Mouse (Mus musculus): ENCODE measurements around the gene Ptov1. TPM values are rescaled to one million over a fixed set of nuclear protein-coding genes. Genes with fewer than 3 reads are reported as not detected.

Ptov1 gene
- polyA plus RNA-seq, 1 experiment = 298 TPM

DNA sequence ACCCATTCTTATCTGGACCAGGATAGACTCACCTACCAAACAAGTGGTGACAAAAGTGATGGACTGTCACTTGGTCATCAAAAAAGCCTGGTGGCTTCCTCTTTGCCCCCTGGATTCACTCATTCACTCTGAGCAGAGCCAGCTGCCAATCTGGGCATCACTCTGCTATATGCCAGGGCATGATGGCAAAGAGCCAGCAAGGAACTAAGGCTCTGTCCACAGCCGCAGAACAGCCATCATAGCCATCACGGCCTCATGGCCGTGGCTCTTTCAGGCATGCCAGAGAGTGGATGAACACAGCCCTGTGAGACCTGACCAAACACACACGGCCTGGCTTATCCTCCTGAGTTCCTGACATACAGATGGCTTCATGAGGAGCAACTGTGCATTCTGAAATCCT lies 21.1 kb upstream of the Ptov1 start:
- H3K27me3 ChIP-seq (ENCODE audit: control insufficient read depth, insufficient read depth, insufficient read length) = no peaks in the 10 kb centered on the region
- no peak for TF ChIP-seq SRF (IDR thresholded peaks at IDR 0.05; ENCODE audit: control insufficient read depth, insufficient read length, low read depth)
- H3K79me2 ChIP-seq (ENCODE audit: control insufficient read depth, insufficient read depth) = peaks cover 50% of the 10 kb centered on the region
- H3K4me3 ChIP-seq = peak overlapping the region; percentile 75
- peak overlapping the region; percentile 83 for H3K4me2 ChIP-seq (ENCODE audit: low read depth)
- H3K36me3 ChIP-seq (ENCODE audit: control insufficient read depth, insufficient read depth) = no peaks in the 10 kb centered on the region
- H3ac ChIP-seq (ENCODE audit: control insufficient read depth, insufficient read length) = no peak overlapping the region

DNA sequence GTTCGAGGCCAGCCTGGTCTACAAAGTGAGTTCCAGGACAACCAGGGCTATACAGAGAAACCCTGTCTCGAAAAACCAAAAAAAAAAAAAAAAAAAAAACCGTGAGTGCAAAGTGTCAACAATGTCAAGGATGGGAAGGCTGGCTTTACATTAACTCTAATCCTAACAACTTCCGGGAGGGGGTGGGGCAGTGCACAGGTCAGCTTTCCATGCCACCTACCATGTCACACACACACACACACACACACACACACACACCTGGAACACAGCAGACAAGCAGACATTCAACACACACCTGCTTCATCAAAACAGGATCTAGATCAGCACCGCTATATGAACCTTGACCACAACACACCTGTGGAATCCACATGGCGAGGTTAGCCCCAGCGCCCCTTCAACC lies 20.6 kb upstream of the Ptov1 start:
- TF ChIP-seq MAX (IDR thresholded peaks at IDR 0.05; ENCODE audit: low read depth) = no peak
- TF ChIP-seq TCF3 (IDR thresholded peaks at IDR 0.05; ENCODE audit: insufficient read length, low read depth) = no peak
- TF ChIP-seq CEBPB (IDR thresholded peaks at IDR 0.05; ENCODE audit: insufficient read depth, poor library complexity, severe bottlenecking) = no peak
- TF ChIP-seq USF1 (IDR thresholded peaks at IDR 0.05; ENCODE audit: low read depth) = no peak
- no peak for TF ChIP-seq E2F4 (IDR thresholded peaks at IDR 0.05; ENCODE audit: insufficient read depth)
- TF ChIP-seq TCF12 (IDR thresholded peaks at IDR 0.05; ENCODE audit: insufficient read depth, poor library complexity, severe bottlenecking) = no peak
- no peak for TF ChIP-seq SRF (IDR thresholded peaks at IDR 0.05; ENCODE audit: control insufficient read depth, insufficient read length, low read depth)
- no peak for TF ChIP-seq REST (IDR thresholded peaks at IDR 0.05; ENCODE audit: insufficient read depth, insufficient read length)
- TF ChIP-seq POLR2A (IDR thresholded peaks at IDR 0.05; ENCODE audit: insufficient read length, low read depth) = no peak
- TF ChIP-seq POLR2AphosphoS2 (IDR thresholded peaks at IDR 0.05; ENCODE audit: insufficient read length, low read depth) = no peak
- TF ChIP-seq MYOG (IDR thresholded peaks at IDR 0.05; ENCODE audit: control insufficient read depth in 1 of 3, insufficient read depth in 1 of 3, insufficient read length in 2 of 3, low read depth in 2 of 3) = no peak
- TF ChIP-seq MYOD1 (IDR thresholded peaks at IDR 0.05; ENCODE audit: control insufficient read depth in 1 of 3, insufficient read length in 2 of 3, low read depth in 2 of 3) = no peak
- Histone ChIP-seq H3ac (ENCODE audit: control insufficient read depth, insufficient read length) (no peak overlapping the region), H3K36me3 (ENCODE audit: control insufficient read depth, insufficient read depth) (no peaks in the 10 kb centered on the region), H3K4me3 (no peak overlapping the region), H3K79me2 (ENCODE audit: control insufficient read depth, insufficient read depth) (peaks cover 50% of the 10 kb centered on the region), H3K27me3 (ENCODE audit: control insufficient read depth, insufficient read depth, insufficient read length) (no peaks in the 10 kb centered on the region), H3K4me2 (ENCODE audit: low read depth) (no peak overlapping the region)

DNA sequence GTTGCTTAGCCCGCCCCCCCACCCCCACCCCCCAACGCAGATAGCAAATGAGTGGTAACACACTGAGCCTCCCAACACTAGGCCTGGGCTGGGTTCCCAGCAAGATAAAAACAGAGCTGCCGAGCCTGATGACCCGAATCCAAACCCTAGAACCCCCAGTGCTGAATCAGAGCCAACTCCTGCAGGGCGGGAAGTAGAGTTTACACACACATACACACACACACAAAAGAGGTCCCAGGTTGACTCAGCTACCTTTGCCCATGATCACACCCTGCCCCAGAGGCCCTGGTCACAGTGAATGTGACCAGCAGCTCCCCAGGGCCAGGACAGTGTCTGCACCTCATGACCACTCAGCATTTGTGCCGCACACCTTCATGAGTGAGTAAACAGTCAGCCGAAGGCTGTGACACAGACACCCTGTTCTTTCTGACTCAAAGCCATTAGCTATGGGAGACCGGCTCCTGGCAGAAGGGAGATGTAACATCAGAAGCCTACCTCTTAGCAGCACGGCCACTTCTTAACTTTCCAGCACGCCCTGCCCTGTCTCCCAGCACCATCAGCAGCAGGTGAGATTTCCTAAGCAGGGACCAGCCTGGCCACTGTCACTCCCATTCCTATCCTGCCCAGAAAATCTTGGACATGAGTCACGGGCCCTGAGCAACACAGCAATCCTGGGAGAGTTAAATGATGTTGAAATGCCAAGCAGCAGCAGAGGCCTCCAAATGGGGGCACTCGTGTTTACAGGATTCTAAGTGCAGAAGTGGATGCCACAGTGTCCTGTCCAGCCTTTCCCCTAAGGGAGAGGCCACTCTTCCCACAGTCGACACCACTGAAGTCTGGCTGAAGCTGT lies 18.9 kb upstream of the Ptov1 start:
- TF ChIP-seq REST (IDR thresholded peaks at IDR 0.05; ENCODE audit: insufficient read depth, insufficient read length) (no peak), USF1 (IDR thresholded peaks at IDR 0.05; ENCODE audit: low read depth) (no peak), TCF3 (IDR thresholded peaks at IDR 0.05; ENCODE audit: insufficient read length, low read depth) (no peak), POLR2AphosphoS2 (IDR thresholded peaks at IDR 0.05; ENCODE audit: insufficient read length, low read depth) (no peak), E2F4 (IDR thresholded peaks at IDR 0.05; ENCODE audit: insufficient read depth) (no peak), POLR2A (IDR thresholded peaks at IDR 0.05; ENCODE audit: insufficient read length, low read depth) (no peak), MYOD1 (IDR thresholded peaks at IDR 0.05; ENCODE audit: control insufficient read depth in 1 of 3, insufficient read length in 2 of 3, low read depth in 2 of 3) (no peak), TCF12 (IDR thresholded peaks at IDR 0.05; ENCODE audit: insufficient read depth, poor library complexity, severe bottlenecking) (no peak), CEBPB (IDR thresholded peaks at IDR 0.05; ENCODE audit: insufficient read depth, poor library complexity, severe bottlenecking) (no peak), MYOG (IDR thresholded peaks at IDR 0.05; ENCODE audit: control insufficient read depth in 1 of 3, insufficient read depth in 1 of 3, insufficient read length in 2 of 3, low read depth in 2 of 3) (no peak), SRF (IDR thresholded peaks at IDR 0.05; ENCODE audit: control insufficient read depth, insufficient read length, low read depth) (no peak), MAX (IDR thresholded peaks at IDR 0.05; ENCODE audit: low read depth) (no peak)
- H3K27me3 ChIP-seq (ENCODE audit: control insufficient read depth, insufficient read depth, insufficient read length) = no peaks in the 10 kb centered on the region
- no peak overlapping the region for H3ac ChIP-seq (ENCODE audit: control insufficient read depth, insufficient read length)
- H3K4me2 ChIP-seq (ENCODE audit: low read depth) = no peak overlapping the region
- H3K4me3 ChIP-seq = no peak overlapping the region
- H3K79me2 ChIP-seq (ENCODE audit: control insufficient read depth, insufficient read depth) = peaks cover 50% of the 10 kb centered on the region
- H3K36me3 ChIP-seq (ENCODE audit: control insufficient read depth, insufficient read depth) = no peaks in the 10 kb centered on the region

DNA sequence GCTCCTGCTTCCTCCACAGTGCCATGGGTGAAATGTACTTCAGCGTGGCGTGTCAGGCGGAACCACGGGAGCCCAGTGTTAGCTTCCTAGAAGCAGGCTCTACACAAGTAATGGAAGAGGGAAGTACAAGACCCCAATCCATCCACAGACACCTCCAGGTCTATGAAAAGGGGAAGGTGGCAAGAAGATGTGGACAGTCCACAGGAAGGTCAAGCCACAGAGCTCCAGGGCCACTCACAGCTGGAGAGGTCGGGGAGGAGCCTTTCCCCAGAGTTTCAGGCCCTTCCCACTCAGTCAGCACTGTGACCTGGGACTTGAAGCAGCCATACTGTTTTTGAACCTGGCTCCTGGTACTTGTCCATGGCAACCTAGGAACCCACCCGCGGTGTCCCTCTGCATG lies 17.4 kb upstream of the Ptov1 start:
- H3ac ChIP-seq (ENCODE audit: control insufficient read depth, insufficient read length) = no peak overlapping the region
- H3K27me3 ChIP-seq (ENCODE audit: control insufficient read depth, insufficient read depth, insufficient read length) = no peaks in the 10 kb centered on the region
- no peaks in the 10 kb centered on the region for H3K36me3 ChIP-seq (ENCODE audit: control insufficient read depth, insufficient read depth)
- H3K79me2 ChIP-seq (ENCODE audit: control insufficient read depth, insufficient read depth) = peaks cover 48% of the 10 kb centered on the region
- H3K4me2 ChIP-seq (ENCODE audit: low read depth) = no peak overlapping the region
- H3K4me3 ChIP-seq = no peak overlapping the region
- TF ChIP-seq POLR2A (IDR thresholded peaks at IDR 0.05; ENCODE audit: insufficient read length, low read depth) (no peak), POLR2AphosphoS2 (IDR thresholded peaks at IDR 0.05; ENCODE audit: insufficient read length, low read depth) (no peak), CEBPB (IDR thresholded peaks at IDR 0.05; ENCODE audit: insufficient read depth, poor library complexity, severe bottlenecking) (no peak), TCF12 (IDR thresholded peaks at IDR 0.05; ENCODE audit: insufficient read depth, poor library complexity, severe bottlenecking) (no peak), MYOG (IDR thresholded peaks at IDR 0.05; ENCODE audit: control insufficient read depth in 1 of 3, insufficient read depth in 1 of 3, insufficient read length in 2 of 3, low read depth in 2 of 3) (no peak), USF1 (IDR thresholded peaks at IDR 0.05; ENCODE audit: low read depth) (no peak), REST (IDR thresholded peaks at IDR 0.05; ENCODE audit: insufficient read depth, insufficient read length) (no peak), MAX (IDR thresholded peaks at IDR 0.05; ENCODE audit: low read depth) (no peak), MYOD1 (IDR thresholded peaks at IDR 0.05; ENCODE audit: control insufficient read depth in 1 of 3, insufficient read length in 2 of 3, low read depth in 2 of 3) (no peak), SRF (IDR thresholded peaks at IDR 0.05; ENCODE audit: control insufficient read depth, insufficient read length, low read depth) (no peak), E2F4 (IDR thresholded peaks at IDR 0.05; ENCODE audit: insufficient read depth) (no peak), TCF3 (IDR thresholded peaks at IDR 0.05; ENCODE audit: insufficient read length, low read depth) (no peak)

Measured in myocyte (in vitro differentiated cells).